In genomic region chr10:122842961-122843360, GRCm38 (mm10) we compare ENCODE assay signal across 31 mouse cellular contexts.
A peak's percentile ranks its signal among the peaks of the same experiment; 100 is the strongest.
DNase-seq lines count a peak whose midpoint lies in the region; ATAC-seq and TF ChIP-seq lines count a peak whose summit lies in the region.
"Had no signal": no experiment of that assay in that cellular context is flagged by ENCODE, and none has a peak within 500 bp of the region (broad histone marks: within the 10 kb centered on the region; RNA-seq: fewer than 3 reads in every experiment).

No protein-coding gene starts in this region.

- peaks cover 2% of the 10 kb centered on the region; the same call in 1 of the 2 replicates for H3K36me3 ChIP-seq in heart, adult 2 months (ENCODE audit: control insufficient read depth, insufficient read depth, low read length)
- H3K36me3 ChIP-seq: embryonic facial prominence, embryonic 10.5 days; embryonic facial prominence, embryonic 13.5 days; forebrain, embryonic 12.5 days; forebrain, embryonic 15.5 days; heart, embryonic 15.5 days had no signal

- intact Hi-C loops in gastrocnemius, adult 2 months (cut with DNase I) = no loop called here
- intact Hi-C loops in gastrocnemius, postnatal 36 days (cut with DNase I) = no loop called here
- intact Hi-C loops in heart, adult 2 months (cut with DNase I) = no loop called here
- intact Hi-C loops in left cerebral cortex, adult 2 months (cut with DNase I) = no loop called here
- intact Hi-C loops in left cerebral cortex, postnatal 14 days (cut with DNase I) = no loop called here

- H3K4me3 ChIP-seq in cerebellum, adult 2 months (replicated peaks; ENCODE audit: insufficient read depth, low read depth, low read length) = no peak overlapping the region
- peak overlapping the region; percentile 61 for H3K4me3 ChIP-seq in gastrocnemius, adult 2 months
- H3K4me3 ChIP-seq in heart, adult 2 months = no peak overlapping the region
- H3K4me3 ChIP-seq in left cerebral cortex, adult 2 months = no peak overlapping the region
- H3K4me3 ChIP-seq: embryonic facial prominence, embryonic 10.5 days; embryonic facial prominence, embryonic 13.5 days; erythroblast, embryonic 14.5 days; forebrain, embryonic 12.5 days; forebrain, embryonic 15.5 days; heart, embryonic 12.5 days; heart, embryonic 15.5 days had no signal

- WGBS in cerebellum, adult 2 months = 36% methylated on average over 8 of the region's 8 CpGs
- 67% methylated on average over 8 of the region's 8 CpGs for WGBS in heart, adult 2 months

- TF ChIP-seq POLR2A in cerebellum, adult 2 months (IDR thresholded peaks at IDR 0.05; ENCODE audit: borderline replicate concordance, insufficient read depth, low read length) = no peak
- TF ChIP-seq POLR2A in heart, adult 2 months (IDR thresholded peaks at IDR 0.05; ENCODE audit: insufficient read depth, low read depth, low read length) = no peak

- peaks cover 34% of the 10 kb centered on the region for H3K4me1 ChIP-seq in cerebellum, adult 2 months (ENCODE audit: control insufficient read depth, insufficient read depth, low read length)
- peaks cover 1% of the 10 kb centered on the region for H3K4me1 ChIP-seq in heart, adult 2 months (ENCODE audit: control insufficient read depth, insufficient read depth, low read length)

- TF ChIP-seq EP300 in heart, adult 2 months (IDR thresholded peaks at IDR 0.05; ENCODE audit: insufficient read depth, low read depth, low read length) = no peak

- no peaks in the 10 kb centered on the region for H3K27me3 ChIP-seq in cerebellum, adult 2 months (ENCODE audit: control insufficient read depth, insufficient read depth, low read length)
- no peaks in the 10 kb centered on the region for H3K27me3 ChIP-seq in heart, adult 2 months (ENCODE audit: control insufficient read depth, insufficient read depth, low read length)
- H3K27me3 ChIP-seq: embryonic facial prominence, embryonic 13.5 days; forebrain, embryonic 12.5 days; forebrain, embryonic 15.5 days; heart, embryonic 12.5 days; heart, embryonic 15.5 days had no signal

- TF ChIP-seq CTCF in cerebellum, adult 2 months (IDR thresholded peaks at IDR 0.05; ENCODE audit: borderline replicate concordance, insufficient read depth, low read depth, low read length) = no peak
- TF ChIP-seq CTCF in gastrocnemius, adult 2 months (IDR thresholded peaks at IDR 0.05) = no peak
- no peak for TF ChIP-seq CTCF in heart, adult 2 months (IDR thresholded peaks at IDR 0.05)
- TF ChIP-seq CTCF in left cerebral cortex, adult 2 months (IDR thresholded peaks at IDR 0.05) = no peak

- H3K27ac ChIP-seq in cerebellum, adult 2 months (ENCODE audit: insufficient read depth, low read length) = peak overlapping the region; percentile 55; the same call in 1 of the 2 replicates
- H3K27ac ChIP-seq in gastrocnemius, adult 2 months = peak overlapping the region; percentile 84
- H3K27ac ChIP-seq in heart, adult 2 months = peak overlapping the region; percentile 71
- 0 out of 2 replicates have a peak overlapping the region, but pooled peaks have one; percentile 13 for H3K27ac ChIP-seq in left cerebral cortex, adult 2 months
- H3K27ac ChIP-seq: embryonic facial prominence, embryonic 10.5 days; embryonic facial prominence, embryonic 13.5 days; forebrain, embryonic 12.5 days; forebrain, embryonic 15.5 days; heart, embryonic 15.5 days; hindbrain, embryonic 14.5 days; hindbrain, postnatal 0 days had no signal

- no peak overlapping the region for H3K9ac ChIP-seq in heart, adult 2 months (ENCODE audit: low read depth, low read length)
- H3K9ac ChIP-seq: embryonic facial prominence, embryonic 13.5 days; forebrain, embryonic 12.5 days; forebrain, embryonic 15.5 days; heart, embryonic 12.5 days; heart, embryonic 15.5 days; hindbrain, embryonic 14.5 days had no signal

- ATAC-seq in cerebellum, adult (ENCODE audit: insufficient number of reproducible peaks, low FRiP score, low TSS enrichment) = no peak
- ATAC-seq: activated CD4-positive, CD25-positive, alpha-beta regulatory T cell, adult 4 months; forebrain, embryonic 15.5 days; inflammation-experienced regulatory T-cells, adult 6 months; intestine, embryonic 16.5 days had no signal

- DNase-seq in cerebellum, adult 2 months = peak in 1 of 2 experiments; percentile 39
- peak; percentile 58 for DNase-seq in gastrocnemius, adult 2 months
- DNase-seq in gastrocnemius, postnatal 36 days = no peak
- DNase-seq in heart, adult 2 months = peak in 1 of 2 experiments; percentile 40
- DNase-seq in heart, postnatal 4 days = no peak
- DNase-seq in left cerebral cortex, adult 2 months (ENCODE audit: extremely low spot score in 1 of 2, low spot score in 2 of 2) = no peak
- no peak for DNase-seq in left cerebral cortex, postnatal 14 days (ENCODE audit: low spot score in 2 of 2)
- DNase-seq: adrenal gland, postnatal 10 days; adrenal gland, postnatal 36 days; cerebellum, adult 11 months; cerebellum, adult 8-10 months; cerebellum, postnatal 10 days; cerebellum, postnatal 36 days; embryo, embryonic 11 days; gastrocnemius, postnatal 10 days; heart, postnatal 36 days; kidney, adult 18-20 months; kidney, adult 9 months had no signal

- H3K79me2 ChIP-seq in heart, adult 2 months (replicated peaks; ENCODE audit: control insufficient read depth, insufficient read depth, low read length) = 0 out of 2 replicates have a peak, but pooled peaks cover 1% of the 10 kb centered on the region

Comparison
In these comparisons a context has a peak if more than half of its experiments do, and no peak if none do; other contexts are left out.
1. H3K27ac ChIP-seq: peak in every context shown above with its lines; median percentile 84 in gastrocnemius, adult 2 months; 71 in heart, adult 2 months; 55 in cerebellum, adult 2 months; 13 in left cerebral cortex, adult 2 months.